Mouse (Mus musculus): ENCODE measurements around the gene Marcksl1.
A peak's percentile ranks its signal among the peaks of the same experiment; 100 is the strongest.

Gene Marcksl1

DNA sequence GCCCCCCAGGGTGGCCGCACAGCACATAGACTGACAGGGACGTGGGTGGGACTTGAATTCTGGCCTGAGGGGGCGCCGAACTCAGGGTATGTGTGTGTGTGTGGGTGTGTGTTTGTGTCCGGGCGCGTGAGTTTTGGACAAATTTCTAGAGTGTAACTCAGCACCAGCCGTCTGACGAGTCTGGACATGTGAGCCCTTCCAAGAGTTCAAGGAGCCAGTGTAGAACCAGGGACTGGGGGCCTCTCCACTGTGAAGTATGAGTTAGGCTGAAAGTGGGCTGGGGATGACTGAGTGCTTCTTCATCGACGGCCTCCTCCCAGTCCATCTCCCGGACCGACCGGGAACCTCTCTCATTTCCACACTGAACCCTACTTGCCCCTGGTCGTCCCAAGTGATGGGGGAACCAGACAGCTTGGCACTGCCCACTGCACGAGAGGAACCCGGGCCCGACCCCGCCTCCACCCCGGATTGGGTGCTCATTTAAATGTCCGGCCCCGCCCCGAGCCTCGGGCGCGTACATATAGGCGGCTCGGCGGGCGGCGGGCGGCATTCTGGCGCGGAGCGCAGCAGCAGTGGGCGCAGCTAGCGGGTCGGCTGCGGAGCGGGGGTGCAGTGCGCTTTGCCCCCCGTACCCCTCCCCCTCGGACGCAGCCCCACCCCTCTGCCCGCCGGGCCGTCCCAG lies at the start of gene Marcksl1:
Marcksl1 (plus strand) TSS at position 496 of the 682 bp plus-strand sequence.
- DNase-seq = peak; percentile 37 to 65

DNA sequence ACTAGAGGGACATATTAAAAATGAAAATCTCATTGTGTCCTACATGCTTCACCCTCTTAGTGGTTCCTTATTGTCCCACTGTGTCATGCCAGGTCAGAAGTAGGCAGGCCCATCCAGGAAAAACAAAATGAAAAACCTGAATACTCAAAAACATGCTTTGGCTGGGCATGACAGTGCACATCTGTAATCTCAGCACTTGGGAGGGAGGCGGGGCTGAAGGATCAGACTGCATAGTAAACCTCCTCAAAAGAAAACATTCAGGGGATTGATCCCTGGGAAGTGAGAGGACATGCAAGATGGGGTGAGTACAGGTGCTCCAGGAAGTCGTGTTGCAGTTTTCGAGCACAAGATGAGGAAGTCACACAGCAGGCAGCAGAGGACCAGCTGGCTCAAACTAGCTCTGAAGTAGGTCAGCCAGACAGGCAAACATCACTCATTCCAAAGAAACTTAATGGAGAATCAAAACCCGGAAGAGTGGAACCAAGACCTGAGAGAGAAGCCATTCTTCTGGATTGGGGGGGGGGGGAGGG lies 49.0 kb upstream of the Marcksl1 start:
- DNase-seq = peak; percentile 22 to 46

DNA sequence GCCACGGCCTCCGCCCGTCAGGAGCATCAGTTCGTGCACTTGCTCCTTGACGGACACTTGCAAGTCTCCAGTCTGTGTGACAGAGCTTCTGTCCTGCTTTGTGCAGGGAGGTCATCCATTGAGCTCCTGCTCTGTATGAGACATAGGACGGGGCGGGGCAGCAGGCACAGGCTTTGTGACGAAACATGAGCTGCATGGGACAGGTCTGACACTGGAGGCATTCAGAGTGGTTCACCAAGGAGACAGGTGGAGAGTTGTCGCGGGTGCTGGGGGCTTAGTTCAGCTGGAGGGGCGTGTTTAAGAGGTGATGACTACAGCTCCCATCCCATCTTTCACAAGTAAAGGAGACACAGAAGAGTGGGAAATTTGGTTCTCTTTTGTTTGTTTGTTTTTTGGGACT lies 37.3 kb upstream of the Marcksl1 start:
- DNase-seq = no peak

DNA sequence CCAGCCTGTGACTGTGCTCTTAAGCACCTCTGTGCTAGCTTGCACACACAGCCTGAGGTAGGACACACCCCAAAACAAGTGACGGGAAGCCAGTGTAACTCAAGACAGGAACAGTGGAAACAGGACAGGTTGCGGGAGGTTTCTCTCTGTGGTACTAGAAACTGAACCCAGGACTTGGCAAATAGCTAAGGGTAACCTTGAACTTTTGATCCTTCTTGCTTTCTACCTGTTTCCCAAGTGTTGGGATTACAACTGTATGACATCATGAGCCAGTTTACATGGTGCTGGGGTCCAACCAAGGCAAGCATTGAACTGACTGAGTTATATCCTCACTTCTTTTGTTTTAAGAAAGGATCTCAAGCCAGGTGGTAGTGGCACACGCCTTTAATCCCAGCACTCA lies 33.5 kb upstream of the Marcksl1 start:
- DNase-seq = no peak

DNA sequence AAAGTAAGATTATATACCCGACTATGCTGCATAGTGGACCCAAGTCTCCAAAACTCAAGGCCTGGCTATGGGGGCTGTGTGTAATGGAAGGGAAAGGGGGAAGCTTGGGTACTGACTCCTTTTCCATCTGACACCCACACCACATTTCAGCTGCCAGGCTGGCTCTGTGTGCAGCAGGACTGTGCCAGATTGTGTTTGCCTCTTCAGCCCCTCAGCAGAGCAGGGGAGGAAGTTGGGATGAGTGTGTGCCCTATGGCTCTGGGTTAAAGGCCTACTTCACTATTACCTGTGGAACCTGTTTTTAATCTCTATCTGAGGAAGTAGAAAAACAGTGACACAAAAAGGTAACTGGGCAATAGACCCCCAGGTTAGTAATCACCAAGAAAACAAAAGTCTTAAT lies 32.3 kb upstream of the Marcksl1 start:
- no peak for DNase-seq

DNA sequence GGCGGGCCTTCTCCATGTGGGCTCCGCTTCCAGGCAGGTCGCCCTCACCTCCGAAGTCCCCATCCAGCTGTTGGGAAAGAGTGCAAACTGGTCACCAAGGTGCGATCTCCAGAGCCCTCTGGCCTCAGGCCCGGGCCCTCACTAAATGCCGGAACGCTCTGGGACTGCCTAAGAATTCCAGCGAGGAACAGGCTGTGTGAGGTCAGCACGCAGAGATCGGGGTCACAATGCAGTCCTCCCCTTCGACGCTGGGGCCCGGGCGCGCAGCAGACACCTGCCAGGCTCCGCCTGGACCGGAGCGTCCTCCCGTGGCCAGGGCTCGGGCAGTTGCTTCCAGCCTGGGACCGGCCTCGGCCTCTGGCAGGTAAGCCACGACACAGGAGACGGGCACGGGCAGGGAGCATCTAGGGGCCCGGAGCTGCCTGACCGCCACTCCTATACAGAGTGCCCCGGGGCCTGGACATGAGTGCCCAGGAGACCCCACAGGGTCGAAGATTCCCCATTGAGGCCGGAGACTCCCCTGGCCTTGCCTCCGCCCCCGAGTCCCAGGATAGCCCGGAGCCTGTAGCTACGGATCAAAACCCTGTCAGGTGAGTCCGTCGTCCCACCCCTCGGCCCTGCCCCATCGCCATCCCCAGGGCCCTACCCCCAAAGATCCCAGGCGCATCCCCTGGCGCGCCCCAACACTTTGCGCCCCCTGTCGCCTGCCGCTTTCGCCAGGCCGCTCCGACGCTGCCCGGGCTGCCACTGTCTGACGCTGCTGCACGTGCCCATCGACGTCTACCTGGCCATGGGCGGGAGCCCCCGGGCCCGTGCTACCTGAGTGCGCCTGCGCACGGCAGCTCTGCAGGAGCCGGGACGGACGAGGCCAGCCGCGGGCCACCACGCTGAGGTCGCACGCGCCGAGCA lies 22.2 kb upstream of the Marcksl1 start, which contains the start of the genes Tssk3 and Fam229a:
Tssk3 (minus strand) TSS at position 51 of the 909 bp plus-strand sequence.
Fam229a (plus strand) TSS at position 219 of the 909 bp plus-strand sequence.
- peak; percentile 55 to 69 for DNase-seq

DNA sequence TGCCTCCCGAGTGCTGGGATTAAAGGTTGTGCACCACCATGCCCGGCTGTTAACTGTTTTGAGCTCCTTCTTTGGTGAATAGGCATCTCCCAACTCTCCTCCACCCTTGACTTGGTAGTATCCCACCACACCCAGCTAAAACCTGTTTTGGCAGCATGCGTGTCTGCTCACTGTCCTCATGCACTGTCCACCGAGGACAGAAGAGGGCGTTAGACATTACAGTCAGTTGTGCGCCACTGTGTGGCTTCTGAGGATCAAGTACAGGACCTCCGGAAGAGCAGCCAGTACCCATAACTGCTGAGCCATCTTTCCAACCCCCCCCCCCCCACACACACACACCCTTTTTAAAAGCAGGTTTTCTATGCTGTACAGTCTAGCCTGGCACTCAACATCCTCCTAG lies 18.7 kb upstream of the Marcksl1 start:
- no peak for DNase-seq

DNA sequence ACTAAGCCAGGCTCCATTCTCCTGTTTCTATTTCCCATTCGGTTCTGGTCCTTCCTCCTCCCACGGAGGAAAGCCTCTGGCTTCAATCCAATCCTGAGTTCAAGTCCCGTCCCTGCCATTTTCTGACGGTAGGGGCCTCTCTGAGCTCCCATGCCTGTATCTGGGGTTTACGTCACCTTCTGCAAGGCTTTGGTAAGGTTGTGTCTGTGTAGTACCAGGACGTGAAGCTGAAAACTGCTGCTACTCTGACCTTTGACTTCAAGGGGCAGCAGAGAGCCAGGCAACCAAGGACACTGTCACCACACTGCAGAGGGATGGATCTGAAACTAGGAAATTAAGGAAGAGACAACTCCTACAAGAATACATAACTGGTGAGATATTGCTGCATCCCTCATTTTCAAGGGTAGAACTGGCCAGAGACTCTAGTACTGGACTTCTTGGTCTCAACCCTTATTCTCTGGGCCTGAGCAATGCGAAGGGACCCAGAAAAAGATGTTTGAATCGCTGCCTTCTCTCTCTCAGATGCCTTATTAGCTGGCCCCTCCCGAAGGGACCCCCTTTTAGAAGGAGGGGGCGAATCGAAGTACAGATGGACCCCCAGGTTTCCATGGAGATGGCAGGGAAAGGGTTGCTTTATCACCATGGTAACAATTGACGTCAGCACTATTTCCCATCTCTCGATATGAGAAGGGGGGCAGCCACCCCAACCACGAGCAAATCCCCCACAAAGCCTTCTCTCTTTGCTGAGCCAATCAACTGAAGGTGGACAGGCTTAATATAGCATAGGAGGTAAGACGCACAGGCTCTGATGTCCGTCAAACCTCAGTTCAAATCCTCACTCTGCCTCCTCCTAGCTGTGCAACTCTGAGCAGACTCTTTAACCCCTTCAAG lies 17.5 kb upstream of the Marcksl1 start:
- DNase-seq = no peak

DNA sequence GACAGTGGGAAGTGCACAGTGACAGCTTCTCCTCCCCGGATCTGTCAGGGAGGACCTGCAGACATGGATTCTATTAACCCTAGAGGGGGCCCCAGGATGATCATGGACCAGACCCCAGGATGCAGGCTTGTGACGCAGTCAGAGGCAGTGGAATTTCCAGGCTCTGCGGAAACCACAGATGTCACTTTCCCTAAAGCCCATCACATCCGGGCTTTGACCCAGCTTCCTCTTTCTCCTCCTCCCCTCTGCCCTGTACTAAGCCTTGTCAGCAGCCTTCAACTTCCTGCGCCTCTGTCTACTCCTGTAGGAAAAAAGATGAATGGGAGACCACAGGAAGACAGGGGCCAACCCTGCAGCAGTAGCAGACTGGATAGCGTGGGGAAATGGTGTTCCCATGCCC lies 16.8 kb upstream of the Marcksl1 start:
- no peak for DNase-seq

DNA sequence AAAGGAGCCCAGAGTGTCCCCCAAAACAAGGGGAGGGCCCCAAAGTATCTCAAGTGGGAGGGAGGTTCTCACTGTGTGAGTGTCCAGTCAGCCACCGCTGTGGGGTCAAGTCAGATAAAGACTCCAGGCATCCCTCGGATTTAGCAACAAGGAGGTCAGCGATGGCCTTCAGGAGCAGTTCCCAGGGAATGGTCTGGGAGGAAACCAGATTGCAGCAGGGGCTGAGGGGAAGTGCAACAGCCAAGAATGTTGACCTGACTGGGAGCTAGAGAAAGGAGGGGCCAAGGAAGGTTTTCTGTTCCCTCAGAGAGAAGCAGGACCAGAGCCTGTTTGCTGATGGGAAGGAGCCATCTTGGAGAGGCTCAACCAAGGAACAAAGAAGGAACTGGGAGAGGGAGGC lies 14.4 kb upstream of the Marcksl1 start:
- no peak for DNase-seq

DNA sequence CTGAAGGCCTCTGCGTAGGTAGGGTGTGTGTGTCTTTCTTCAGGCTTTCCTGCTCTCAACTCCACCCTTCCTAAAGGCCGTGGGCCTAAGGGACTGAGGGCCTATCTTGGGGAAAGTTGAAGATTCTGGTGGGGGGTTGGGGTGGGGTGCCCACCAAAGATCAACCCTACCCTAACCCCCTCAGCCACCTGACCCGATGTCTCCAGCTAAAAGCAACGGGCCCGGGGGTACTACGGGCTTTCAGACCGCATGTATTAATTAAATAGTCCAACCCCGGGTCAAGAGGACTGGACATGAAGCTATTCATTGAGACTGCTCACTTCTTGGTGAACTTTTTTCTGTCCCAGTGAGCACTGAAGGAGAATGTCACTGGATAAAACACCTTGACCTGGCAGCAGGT lies 13.4 kb upstream of the Marcksl1 start:
- no peak for DNase-seq

DNA sequence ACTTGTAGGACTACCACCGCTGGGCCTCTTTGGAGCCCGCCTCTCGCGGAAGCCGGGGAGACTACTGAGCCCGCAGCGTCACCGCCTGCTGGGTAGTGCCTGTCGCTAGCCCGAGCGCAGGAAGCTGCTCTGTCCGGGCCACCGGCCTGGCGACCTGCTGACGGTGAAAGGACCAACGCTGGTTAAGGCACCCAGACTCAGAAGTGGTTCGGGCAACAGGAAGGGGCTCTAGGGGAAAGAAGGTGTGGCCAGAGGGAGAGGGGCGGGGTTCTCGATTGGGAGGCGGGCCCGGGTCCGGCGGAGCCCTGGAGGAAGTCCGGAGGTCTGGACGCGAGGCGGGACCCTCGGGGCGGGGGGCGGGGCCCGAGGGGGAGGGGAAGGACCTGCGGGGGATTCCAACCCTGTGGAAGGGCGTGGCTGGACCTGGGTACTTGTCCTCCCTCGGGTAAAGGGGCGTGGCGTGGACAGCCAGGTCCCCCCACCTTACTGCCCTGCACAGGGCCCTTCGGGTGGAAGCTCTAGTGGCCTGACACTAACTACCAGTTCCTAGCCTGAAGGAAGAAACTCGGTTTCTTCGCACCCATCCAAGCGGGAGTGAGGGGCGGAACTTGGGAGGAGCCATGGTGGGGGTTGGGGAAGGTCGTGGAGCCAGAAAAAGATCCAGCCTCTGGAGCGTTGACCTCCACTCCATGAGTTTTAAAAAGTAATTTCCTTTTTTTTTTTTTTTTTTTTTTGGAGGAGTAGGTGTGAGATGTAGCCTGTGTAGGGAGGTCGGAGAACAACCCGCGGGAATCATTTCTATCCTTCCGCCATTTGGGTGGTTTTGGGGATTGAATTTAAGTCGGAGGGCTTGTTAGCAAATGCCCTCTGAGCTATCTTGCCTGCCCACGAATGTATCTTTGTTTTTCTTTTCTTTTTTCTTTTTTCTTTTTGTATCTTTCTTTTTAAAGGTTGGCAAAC lies 12.5 kb upstream of the Marcksl1 start:
- peak; percentile 49 to 61 for DNase-seq

DNA sequence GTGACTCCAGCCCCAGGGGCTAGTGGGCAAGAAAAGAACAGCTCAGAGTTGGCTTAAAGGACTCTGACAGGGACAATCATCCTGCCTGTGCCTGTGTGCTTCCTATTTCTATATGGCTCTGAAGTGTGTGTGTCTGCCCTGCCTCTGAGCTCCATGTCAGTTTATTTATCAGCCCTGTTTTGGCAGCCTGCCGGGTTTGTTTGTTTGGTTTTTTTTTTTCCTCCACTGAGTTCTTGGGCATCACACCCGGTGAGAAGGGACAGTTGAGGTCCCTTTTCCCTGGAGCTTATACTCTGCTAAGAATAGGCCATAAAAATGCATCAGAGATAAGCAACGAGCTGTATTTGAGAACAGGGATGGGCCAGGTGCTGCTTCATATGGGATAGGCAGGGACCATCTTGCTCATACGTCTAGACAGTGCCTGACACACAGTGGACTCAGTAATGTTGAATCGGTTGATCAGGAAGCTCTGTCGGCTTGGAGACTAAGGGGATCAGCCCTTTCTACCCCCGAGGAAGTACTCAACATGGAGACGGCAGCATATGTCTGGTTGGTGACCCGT lies 11.0 kb upstream of the Marcksl1 start:
- DNase-seq = no peak

DNA sequence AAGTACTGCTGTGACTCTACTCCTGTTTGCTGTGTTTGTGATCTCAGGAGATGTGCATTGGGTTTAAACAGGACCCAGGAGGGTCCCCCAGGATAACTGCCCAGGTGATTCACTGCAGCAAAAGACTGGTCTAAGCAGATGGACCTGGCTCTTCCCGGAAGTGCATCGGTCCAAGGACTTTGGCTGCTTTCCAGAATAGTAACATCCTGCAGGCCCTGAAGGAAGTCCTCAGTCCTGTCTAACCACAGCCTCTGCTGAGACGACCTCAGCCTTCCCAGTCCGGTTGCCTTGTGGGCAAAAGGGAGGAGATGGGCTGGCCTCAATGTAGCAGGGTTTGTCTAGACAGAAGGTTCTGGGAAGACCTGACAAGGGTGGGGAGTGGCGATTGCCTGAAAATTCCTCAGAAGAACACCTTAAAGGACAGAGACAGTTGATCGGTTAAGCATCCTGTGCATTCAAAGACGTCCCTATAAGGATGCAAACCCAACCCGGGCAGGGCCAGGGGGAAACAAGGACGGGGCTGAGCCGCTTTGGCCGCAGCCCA lies 10.4 kb upstream of the Marcksl1 start:
- DNase-seq = no peak

DNA sequence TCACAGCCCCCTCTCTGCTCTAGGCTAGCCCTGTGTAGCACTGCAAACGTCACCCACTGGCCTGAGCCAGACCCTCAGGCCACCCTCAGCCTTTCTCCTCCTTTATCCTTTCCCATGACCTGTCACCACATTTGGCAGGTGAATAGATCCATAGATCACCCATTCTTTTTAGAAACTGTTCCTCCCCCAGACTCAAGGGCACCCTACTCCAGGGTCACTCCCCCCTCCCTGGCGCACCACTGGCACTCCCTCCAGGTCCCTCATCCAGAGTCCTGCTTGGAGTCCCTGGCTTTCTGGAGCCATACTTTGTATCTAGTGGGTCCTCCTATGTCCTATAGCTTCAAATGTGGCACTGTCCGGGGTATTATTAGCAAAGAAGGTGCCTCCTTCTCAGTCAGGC lies 7.9 kb upstream of the Marcksl1 start:
- no peak for DNase-seq

DNA sequence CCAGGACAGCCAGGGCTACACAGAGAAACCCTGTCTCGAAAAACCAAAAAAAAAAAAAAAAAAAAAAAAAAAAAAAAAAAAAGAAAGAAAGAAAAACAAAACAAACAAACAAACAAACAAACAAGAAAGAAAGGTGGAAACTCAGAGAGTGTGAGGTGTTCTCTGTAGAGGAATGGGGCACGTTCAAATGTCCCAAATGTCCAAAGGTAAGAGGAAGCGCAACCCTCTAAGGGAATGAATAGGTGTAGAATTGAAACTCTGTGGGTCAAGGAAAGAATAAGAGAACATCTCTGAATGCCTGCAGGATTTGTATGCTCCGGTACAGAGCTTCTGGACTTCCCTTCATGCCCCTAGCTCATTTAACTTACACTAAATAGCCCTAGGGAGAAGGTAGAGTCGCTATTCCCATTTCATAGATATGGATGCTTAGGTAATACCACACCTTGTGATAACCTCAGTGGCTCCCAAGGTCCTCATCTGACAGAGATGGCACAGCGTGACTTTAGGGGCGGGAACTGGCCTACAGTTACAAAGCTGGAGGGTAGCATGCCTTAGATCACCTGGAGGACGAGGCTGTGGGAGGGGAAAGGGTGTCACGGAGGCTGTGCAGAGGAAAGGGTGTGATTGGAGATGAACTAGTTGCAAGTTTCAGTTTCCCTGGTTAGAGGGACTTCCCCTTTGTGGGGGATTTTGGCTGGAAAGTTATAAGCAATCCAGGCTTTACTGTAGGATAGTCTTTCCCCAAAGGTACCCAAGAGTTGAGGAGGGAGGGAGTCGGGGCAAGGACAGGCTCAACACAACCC lies 5.7 kb upstream of the Marcksl1 start:
- DNase-seq = no peak

DNA sequence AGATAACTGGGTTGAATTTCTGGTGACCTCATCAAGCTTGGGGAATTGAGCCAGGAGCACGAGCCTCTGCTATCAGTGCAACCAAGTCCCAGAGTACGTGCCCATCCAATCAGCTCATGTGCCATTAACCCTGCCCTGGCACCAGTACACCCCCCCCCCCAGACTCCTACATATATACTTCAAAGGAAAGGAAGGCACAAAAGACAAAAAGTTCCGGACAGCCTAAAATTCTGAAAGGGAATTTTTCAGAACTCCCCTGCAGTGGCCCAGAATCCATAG lies 5.2 kb upstream of the Marcksl1 start:
- no peak for DNase-seq

DNA sequence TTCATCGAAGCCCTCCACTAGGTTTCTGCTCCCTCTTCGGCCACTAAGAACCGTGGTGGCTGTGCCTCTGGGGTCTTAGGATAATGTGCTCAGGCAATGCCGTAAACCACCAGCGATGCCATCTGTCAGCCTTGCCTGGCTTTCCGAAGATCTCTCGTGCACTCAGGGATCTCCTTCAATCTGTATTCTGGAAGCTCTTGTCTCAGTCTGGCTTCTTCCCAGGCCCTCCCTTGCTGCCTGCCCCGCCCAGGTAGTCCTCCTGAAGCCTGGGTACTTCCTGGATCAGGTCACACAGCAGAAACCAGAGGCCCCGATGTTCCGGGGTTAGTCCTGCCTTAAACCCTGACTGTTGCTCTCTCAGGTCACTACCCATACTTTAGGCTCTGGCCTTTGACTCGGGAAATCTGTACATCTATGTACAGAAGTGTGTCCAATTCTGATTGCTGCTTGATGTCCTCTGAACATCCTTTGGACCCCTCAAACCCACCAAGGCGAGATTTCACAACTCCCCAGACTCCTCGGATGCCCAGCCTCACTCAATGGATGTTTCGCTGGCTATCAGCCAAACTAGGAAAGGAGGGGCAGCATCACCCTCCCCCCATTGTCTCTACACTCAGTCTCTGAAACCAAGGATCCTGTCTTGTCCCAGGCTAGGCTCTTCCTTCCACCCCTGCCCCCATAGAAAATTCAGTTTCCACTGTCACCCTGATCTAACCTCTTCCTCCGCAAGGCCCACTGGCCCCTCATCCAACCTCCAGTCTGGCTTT lies 4.4 kb upstream of the Marcksl1 start:
- DNase-seq = peak; percentile 29 to 43

DNA sequence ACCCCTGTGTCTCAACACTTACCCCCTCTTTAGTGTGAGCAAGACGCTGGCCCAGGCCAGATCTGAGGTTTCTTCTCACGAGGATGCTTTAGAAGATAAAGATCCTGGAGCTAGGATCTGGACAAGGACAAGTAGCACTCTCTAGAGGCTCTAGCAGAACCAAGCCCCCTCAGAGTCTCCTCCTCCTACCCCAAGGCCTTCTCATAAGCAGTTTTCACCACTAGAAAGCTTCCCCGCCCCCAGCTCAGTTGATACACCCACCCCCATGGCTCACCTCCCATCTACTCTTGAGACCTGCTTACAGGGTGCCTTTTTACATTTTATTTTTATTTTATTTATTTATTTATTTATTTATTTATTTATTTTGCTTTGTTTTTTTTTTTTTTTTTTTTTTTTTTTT lies 3.7 kb upstream of the Marcksl1 start:
- DNase-seq = no peak

Measured in cerebellum, postnatal 25 days (tissue).